Mouse (Mus musculus): ENCODE measurements at regions not wholly inside any gene's neighbourhood (a gene's known extent, or its start where the extent isn't known, plus 50 kb on each side); places are given as distances from the start of the nearest gene placed in this dataset.

DNA sequence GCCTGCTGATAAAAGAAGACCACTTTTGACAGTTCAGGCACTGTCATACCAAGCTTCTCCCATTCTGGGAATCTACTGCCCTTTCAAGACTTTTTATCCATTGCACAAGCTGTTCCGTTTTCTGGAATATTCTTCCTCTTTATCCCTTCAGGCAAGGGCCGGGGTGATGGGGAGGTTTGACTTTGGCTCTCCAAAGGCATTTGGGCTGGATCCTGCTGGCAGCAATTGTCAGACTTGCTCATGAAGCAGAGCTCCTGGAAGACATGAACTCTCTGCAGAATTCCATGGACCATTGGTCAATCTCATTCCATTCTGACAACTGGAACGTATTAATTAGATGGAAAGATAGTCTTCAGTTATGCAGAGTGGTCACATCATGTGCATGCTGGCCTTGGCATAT, 146.6 kb downstream of the Ptpn20 start:
- no peak overlapping the region for H3K4me3 ChIP-seq (ENCODE audit: low read depth, low read length)
- WGBS = 86% methylated on average over 3 of the region's 3 CpGs
- H3K36me3 ChIP-seq (ENCODE audit: insufficient read depth) = no peaks in the 10 kb centered on the region
- no peak overlapping the region for H3K4me2 ChIP-seq
- no peaks in the 10 kb centered on the region for H3K9me3 ChIP-seq (ENCODE audit: low read depth, low read length)
- DNase-seq (no peak), ATAC-seq (ENCODE audit: insufficient read depth) (no peak)
- no peak for TF ChIP-seq CTCF (IDR thresholded peaks at IDR 0.05; ENCODE audit: low read depth)
- H3K27ac ChIP-seq (ENCODE audit: low read depth) = no peak overlapping the region
- H3K4me1 ChIP-seq (ENCODE audit: insufficient read depth) = no peaks in the 10 kb centered on the region
- no peak overlapping the region for H3K9ac ChIP-seq
- no peaks in the 10 kb centered on the region for H3K27me3 ChIP-seq (ENCODE audit: insufficient read depth, low read length)

DNA sequence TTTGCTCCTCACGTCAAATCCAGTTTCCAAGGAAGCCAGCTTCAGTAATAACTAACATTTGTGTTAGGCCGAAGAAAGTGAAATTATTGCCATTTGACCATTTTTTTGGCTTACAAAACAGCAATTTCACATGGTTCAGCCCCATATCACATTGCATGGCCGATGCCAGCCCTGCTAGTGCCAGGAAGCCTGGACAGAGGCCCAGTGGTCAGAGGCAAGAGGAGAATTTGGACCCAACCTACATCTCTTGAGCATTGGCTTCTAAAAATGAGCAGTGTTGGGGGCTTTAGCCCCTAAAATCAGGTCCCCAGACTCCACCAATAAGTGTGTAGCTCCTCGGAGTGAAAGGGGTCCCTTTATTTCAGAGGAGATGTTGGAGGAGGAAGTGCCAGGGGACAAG, 157.2 kb downstream of the Ptpn20 start:
- DNase-seq = no peak
- H3K9ac ChIP-seq = no peak overlapping the region
- H3K27ac ChIP-seq (ENCODE audit: low read depth) = no peak overlapping the region
- H3K4me3 ChIP-seq (ENCODE audit: low read depth, low read length) = no peak overlapping the region
- ATAC-seq (ENCODE audit: insufficient read depth) = no peak
- TF ChIP-seq CTCF (IDR thresholded peaks at IDR 0.05; ENCODE audit: low read depth) = no peak
- H3K9me3 ChIP-seq (ENCODE audit: low read depth, low read length) = no peaks in the 10 kb centered on the region
- H3K36me3 ChIP-seq (ENCODE audit: insufficient read depth) = no peaks in the 10 kb centered on the region
- no peak overlapping the region for H3K4me2 ChIP-seq
- no peaks in the 10 kb centered on the region for H3K4me1 ChIP-seq (ENCODE audit: insufficient read depth)
- H3K27me3 ChIP-seq (ENCODE audit: insufficient read depth, low read length) = no peaks in the 10 kb centered on the region
- WGBS = 64% methylated on average over 4 of the region's 4 CpGs

DNA sequence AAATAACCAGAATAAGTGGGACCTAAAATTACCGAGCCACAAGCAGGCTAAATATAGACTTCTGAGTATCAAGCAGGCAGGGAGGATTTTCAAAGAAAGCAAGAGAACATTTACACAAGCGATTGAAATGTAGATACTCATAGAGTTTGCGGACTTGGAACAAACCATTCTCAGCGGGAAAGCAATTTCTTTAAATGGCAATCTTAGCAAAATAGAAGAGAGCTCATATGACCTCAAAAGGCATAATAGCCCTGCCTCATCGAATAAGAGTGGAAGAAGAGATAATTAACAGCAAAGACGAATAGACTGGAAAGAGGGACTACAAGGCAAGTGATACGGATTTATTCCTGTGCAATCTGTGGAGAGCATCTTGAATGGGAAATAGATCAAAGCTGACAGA, 163.7 kb upstream of the Gdf10 start:
- ATAC-seq (ENCODE audit: insufficient read depth) (no peak), DNase-seq (no peak)
- H3K27me3 ChIP-seq (ENCODE audit: insufficient read depth, low read length) = no peaks in the 10 kb centered on the region
- no peak for TF ChIP-seq CTCF (IDR thresholded peaks at IDR 0.05; ENCODE audit: low read depth)
- no peak overlapping the region for H3K4me2 ChIP-seq
- no peaks in the 10 kb centered on the region for H3K9me3 ChIP-seq (ENCODE audit: low read depth, low read length)
- H3K4me1 ChIP-seq (ENCODE audit: insufficient read depth) = peaks cover 5% of the 10 kb centered on the region; the same call in 1 of the 2 replicates
- H3K27ac ChIP-seq (ENCODE audit: low read depth) = no peak overlapping the region
- 60% methylated on average over 7 of the region's 7 CpGs for WGBS
- no peaks in the 10 kb centered on the region for H3K36me3 ChIP-seq (ENCODE audit: insufficient read depth)
- H3K9ac ChIP-seq = no peak overlapping the region
- H3K4me3 ChIP-seq (ENCODE audit: low read depth, low read length) = no peak overlapping the region

DNA sequence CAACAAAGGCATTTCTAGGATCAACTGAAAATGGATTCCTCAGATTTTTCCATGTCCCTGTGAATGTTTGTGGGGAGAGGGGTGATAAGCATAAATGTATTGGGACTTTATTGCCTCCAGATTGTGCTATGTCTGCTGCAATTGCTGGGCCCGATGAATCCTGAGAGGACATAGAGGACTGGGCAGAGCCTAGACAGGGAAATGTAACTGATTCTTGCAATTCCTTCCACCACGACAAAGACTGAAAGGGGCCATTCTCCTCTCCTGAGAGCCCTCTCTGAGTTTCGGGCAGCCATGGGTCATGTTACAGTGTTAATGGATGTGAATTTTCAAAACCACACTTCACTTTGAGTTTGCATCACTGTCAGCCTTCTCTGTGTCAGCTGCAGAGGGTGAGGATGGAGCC, 159.7 kb upstream of the Gdf10 start:
- ATAC-seq (ENCODE audit: insufficient read depth) (no peak), DNase-seq (no peak)
- no peak overlapping the region for H3K27ac ChIP-seq (ENCODE audit: low read depth)
- no peak overlapping the region for H3K9ac ChIP-seq
- peaks cover 5% of the 10 kb centered on the region; the same call in 1 of the 2 replicates for H3K4me1 ChIP-seq (ENCODE audit: insufficient read depth)
- H3K4me2 ChIP-seq = no peak overlapping the region
- H3K27me3 ChIP-seq (ENCODE audit: insufficient read depth, low read length) = no peaks in the 10 kb centered on the region
- TF ChIP-seq CTCF (IDR thresholded peaks at IDR 0.05; ENCODE audit: low read depth) = no peak
- 32% methylated on average over 3 of the region's 3 CpGs for WGBS
- H3K9me3 ChIP-seq (ENCODE audit: low read depth, low read length) = no peaks in the 10 kb centered on the region
- no peaks in the 10 kb centered on the region for H3K36me3 ChIP-seq (ENCODE audit: insufficient read depth)
- no peak overlapping the region for H3K4me3 ChIP-seq (ENCODE audit: low read depth, low read length)

GRCm38 (mm10) chr14:33765767-33766166, 157.6 kb upstream of the Gdf10 start:
- Histone ChIP-seq H3K9me3 (ENCODE audit: low read depth, low read length) (no peaks in the 10 kb centered on the region), H3K4me3 (ENCODE audit: low read depth, low read length) (no peak overlapping the region), H3K36me3 (ENCODE audit: insufficient read depth) (no peaks in the 10 kb centered on the region), H3K4me1 (ENCODE audit: insufficient read depth) (peaks cover 5% of the 10 kb centered on the region; the same call in 1 of the 2 replicates), H3K27me3 (ENCODE audit: insufficient read depth, low read length) (no peaks in the 10 kb centered on the region), H3K9ac (no peak overlapping the region), H3K4me2 (no peak overlapping the region), H3K27ac (ENCODE audit: low read depth) (no peak overlapping the region)
- DNase-seq (peak; percentile 66), ATAC-seq (ENCODE audit: insufficient read depth) (peak; percentile 75; the same call in 1 of the 2 replicates)
- WGBS = 40% methylated on average over 1 of the region's 1 CpGs
- TF ChIP-seq CTCF (IDR thresholded peaks at IDR 0.05; ENCODE audit: low read depth) = no peak

- Histone ChIP-seq H3K4me3 (ENCODE audit: low read depth, low read length) (no peak overlapping the region), H3K27ac (ENCODE audit: low read depth) (no peak overlapping the region), H3K36me3 (ENCODE audit: insufficient read depth) (no peaks in the 10 kb centered on the region), H3K4me1 (ENCODE audit: insufficient read depth) (no peaks in the 10 kb centered on the region), H3K4me2 (no peak overlapping the region), H3K9me3 (ENCODE audit: low read depth, low read length) (no peaks in the 10 kb centered on the region), H3K27me3 (ENCODE audit: insufficient read depth, low read length) (no peaks in the 10 kb centered on the region), H3K9ac (no peak overlapping the region)
- DNase-seq (no peak), ATAC-seq (ENCODE audit: insufficient read depth) (no peak)
- no peak for TF ChIP-seq CTCF (IDR thresholded peaks at IDR 0.05; ENCODE audit: low read depth)
- WGBS = 92% methylated on average over 3 of the region's 3 CpGs
Observed at GRCm38 (mm10) chr14:33772374-33772773, 151.0 kb upstream of the Gdf10 start.

DNA sequence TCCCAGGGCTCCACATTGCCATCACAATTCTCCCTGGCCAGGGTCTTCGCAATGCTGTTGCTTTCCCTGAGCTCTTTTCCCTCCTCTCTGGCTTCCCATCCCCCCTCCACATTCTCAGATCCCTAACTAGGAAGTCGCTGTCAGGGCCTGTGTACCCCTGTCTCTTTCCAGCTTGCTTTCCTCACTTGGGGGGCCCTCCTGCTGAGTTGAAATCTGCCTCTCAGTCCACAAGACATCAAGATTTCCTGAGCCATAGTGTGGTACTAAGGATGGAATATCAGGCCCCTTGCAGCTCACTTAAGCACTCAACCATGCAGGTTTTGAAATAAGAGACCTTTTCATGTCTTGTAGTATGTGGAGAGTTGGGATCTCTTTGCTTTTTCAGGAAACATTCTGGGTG, 133.8 kb upstream of the Gdf10 start:
- WGBS = 29% methylated on average over 2 of the region's 2 CpGs
- Histone ChIP-seq H3K4me1 (ENCODE audit: insufficient read depth) (no peaks in the 10 kb centered on the region), H3K36me3 (ENCODE audit: insufficient read depth) (no peaks in the 10 kb centered on the region), H3K4me2 (no peak overlapping the region), H3K27me3 (ENCODE audit: insufficient read depth, low read length) (no peaks in the 10 kb centered on the region), H3K4me3 (ENCODE audit: low read depth, low read length) (no peak overlapping the region), H3K27ac (ENCODE audit: low read depth) (no peak overlapping the region), H3K9me3 (ENCODE audit: low read depth, low read length) (no peaks in the 10 kb centered on the region), H3K9ac (no peak overlapping the region)
- DNase-seq (no peak), ATAC-seq (ENCODE audit: insufficient read depth) (no peak)
- TF ChIP-seq CTCF (IDR thresholded peaks at IDR 0.05; ENCODE audit: low read depth) = no peak

- ATAC-seq (ENCODE audit: insufficient read depth) = no peak
Observed at GRCm38 (mm10) chr14:33794262-33794661, 129.1 kb upstream of the Gdf10 start.

More at GRCm38 (mm10) chr14:33794262-33794661, 129.1 kb upstream of the Gdf10 start:
- no peaks in the 10 kb centered on the region for H3K9me3 ChIP-seq (ENCODE audit: low read depth, low read length)
- no peak overlapping the region for H3K9ac ChIP-seq
- no peaks in the 10 kb centered on the region for H3K27me3 ChIP-seq (ENCODE audit: insufficient read depth, low read length)
- H3K4me2 ChIP-seq = no peak overlapping the region
- H3K27ac ChIP-seq (ENCODE audit: low read depth) = no peak overlapping the region
- H3K4me1 ChIP-seq (ENCODE audit: insufficient read depth) = no peaks in the 10 kb centered on the region
- H3K4me3 ChIP-seq (ENCODE audit: low read depth, low read length) = no peak overlapping the region
- no peak for DNase-seq
- TF ChIP-seq CTCF (IDR thresholded peaks at IDR 0.05; ENCODE audit: low read depth) = no peak
- H3K36me3 ChIP-seq (ENCODE audit: insufficient read depth) = no peaks in the 10 kb centered on the region
- WGBS = 80% methylated on average over 3 of the region's 3 CpGs

Data from lung, embryonic 14.5 days (tissue).